Mouse (Mus musculus) testis, postnatal 14 days (tissue): ENCODE results near the gene Ankrd11.

Experiments
- DNase-seq: peaks from one replicate; pipeline ENCODE4 v3.0.0; 2021; ENCODE audit warnings: low spot score

Gene Ankrd11

DNA sequence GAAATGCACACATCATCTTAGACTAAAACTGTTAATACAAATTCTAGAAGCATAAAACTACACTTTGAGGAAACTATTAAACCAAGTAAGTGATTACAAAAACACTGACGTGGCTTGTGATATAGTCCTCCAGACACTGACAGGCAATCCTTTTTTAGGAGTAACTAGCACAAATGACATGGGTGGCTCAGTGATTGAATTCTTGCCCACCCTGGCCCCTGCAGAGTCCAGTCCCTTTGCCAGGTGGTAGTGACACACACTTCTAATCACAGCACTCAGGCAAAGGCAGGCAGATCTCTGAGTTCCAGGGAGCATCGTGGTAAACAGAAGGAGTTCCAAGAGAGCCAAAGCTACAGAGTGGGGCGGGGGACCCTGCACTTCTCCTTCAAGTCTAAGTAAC is 36.7 kb downstream of the Ankrd11 start:
- DNase-seq, result no peak

DNA sequence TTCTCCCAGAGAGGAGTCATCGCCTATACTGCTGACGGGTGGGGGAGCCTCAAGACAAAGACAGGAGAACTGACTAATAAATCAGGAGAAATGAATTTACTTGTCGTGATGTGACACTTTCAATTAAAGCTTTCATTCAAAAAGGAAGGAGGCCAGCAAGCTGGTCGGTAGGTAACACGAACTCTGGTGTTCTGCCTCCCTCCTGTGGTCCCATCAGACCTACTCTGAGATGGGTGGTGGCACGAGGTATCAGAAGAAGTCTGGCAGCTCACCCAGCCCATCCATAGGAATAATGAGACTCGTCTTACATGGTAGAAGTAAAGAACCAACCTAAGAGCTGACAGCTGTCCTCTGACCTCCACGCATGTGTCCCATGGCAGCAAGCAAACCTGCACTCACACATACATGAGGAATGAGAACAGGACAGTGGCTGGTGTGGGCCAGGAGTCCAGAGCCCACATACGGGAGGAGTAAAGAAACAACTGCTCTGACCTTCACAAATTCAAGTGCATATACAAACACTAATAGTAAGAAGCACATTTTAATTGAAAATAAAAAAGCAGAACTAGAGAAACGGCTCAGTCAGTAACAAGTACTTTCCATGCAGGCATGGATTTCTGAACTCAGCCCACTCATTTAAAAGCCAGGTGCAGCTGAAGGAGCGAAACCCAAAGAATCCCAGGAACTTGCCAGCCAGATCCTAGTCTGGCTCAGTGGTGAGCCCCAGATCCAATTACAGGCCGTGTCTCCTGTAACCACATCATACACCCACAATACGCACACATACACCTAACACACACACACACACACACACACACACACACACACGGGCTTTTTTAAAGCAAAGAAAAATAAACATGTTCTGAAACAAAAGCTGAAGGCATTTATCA is 37.8 kb downstream of the Ankrd11 start:
- no peak for DNase-seq

DNA sequence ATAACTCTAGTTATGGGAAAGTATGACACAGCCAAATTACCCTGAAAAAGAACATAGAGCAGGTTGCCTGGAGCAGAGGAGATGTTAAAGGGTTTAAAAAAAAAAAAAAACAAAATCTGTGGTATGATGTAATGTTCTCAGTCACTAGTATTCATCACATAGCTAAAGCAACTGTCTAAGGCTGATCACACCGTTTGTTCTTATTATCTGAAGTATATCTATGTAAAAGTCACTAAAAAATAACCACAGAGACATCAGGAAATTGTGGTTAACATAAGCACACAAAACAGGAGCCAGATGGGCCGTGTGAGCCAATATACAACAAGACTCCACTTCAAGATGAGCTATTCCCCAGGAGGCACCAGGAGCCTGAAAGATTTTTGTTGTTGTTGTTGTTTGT is 41.8 kb downstream of the Ankrd11 start:
- DNase-seq, result no peak

DNA sequence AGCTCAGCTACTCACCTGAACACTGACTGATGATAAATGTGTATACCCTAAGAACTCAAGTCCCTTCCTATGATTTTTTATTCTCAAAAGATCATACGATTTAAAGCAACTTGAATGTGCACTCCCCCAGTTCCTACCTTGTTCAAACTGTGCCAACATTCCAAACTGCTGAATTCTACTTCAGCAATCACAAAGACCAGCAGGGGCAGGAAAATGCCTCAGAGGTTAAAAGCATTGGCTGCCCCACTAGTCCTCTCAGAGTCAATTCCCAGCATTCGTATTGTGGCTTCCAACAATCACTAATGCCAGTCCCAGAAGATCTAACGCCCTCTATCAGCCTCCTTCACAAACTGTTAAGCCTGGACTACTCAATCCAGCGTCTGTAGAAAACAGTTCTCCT is 44.1 kb downstream of the Ankrd11 start:
- DNase-seq, result no peak

DNA sequence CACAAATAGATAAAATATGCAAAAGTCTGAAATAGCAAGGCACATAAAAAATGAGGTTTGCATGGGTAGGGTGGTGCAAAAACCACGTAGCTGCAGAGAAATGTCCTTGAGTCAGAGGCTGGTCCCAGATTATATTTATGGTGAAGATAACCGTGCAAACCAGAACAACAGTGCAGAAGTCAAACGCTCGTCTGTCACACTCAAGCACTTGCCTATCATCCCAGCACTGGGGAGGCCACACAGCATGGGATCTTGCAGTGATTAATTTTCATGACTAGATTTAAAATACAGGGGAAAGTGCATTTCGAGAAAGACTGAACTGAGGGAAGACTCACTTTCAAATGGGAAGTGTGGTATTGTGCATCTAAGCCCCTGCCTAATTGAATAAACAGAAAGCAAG is 48.3 kb downstream of the Ankrd11 start:
- no peak for DNase-seq

DNA sequence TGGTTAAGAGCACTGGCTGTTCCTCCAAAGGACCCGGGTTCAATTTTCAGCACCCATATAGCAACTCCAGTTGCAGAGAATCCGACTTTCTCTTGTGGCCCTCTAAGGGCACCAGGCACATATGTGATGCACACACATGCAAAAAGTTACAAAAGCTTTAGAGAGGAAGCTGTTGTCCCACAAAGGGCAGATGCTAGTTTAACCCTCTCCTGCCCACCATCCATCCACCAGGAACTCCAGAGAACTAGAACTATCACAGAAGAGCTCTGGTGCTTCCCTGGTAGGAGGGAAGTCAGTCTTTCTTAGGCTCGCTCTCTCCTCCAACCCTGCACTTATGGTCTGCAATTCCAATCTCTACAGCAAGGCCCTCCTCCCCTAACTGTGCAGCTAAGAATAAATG is 49.0 kb downstream of the Ankrd11 start:
- DNase-seq, result no peak

DNA sequence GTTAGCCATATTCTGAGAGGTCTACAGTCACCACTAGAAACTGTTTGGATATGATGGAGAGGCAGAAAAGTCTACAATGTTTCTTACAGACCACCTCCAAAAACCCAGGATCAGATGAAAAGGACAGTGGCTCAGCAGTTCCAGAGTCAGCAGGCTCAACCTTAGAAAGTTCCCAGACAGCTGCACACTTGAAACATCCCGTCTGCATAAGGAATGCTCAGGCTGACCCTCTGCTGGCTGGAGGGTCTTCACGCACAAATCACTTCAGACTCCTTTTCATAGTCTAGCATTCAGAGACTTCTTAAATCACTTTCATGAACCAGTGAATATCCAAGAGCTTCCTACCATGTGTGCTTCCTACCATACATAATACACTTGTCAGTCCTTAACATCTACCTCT is 49.8 kb downstream of the Ankrd11 start:
- DNase-seq, result no peak

DNA sequence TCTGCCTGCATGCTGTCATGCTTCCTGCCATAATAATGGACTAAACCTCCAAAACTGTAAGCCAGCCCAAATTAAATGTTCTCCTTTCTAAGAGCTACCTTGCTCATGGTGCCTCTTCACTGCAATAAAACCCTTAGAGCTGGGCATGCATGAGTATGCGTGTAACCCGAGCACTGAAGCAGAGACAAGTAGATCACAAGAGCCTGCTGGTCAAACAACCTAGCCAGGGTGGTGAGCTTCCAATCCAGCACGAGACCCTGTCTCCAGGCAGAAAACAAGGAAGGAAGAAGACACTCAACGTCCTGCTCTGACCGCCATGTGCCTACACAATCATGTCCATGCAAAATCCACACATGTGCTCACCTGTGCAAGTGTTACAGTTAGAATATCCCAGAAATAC is 50.7 kb downstream of the Ankrd11 start:
- no peak for DNase-seq

DNA sequence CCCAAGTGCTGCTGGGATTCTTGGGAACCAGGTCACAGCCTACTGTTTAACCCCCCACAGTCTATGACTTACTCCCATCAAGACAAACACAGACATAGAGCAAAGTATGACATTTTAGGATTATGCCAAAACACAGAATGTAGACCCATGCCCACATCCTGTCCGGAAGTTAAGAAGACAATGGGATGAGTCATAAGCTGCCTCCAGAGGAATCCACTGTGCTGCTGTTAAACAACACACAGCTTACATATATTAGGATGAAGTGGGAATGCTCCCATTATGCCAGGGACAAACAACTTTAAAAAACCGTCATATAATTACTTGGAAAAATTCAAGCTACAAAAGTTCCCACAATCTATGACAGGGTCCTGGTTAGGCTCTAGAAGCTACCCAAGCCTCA is 52.1 kb downstream of the Ankrd11 start:
- no peak for DNase-seq

DNA sequence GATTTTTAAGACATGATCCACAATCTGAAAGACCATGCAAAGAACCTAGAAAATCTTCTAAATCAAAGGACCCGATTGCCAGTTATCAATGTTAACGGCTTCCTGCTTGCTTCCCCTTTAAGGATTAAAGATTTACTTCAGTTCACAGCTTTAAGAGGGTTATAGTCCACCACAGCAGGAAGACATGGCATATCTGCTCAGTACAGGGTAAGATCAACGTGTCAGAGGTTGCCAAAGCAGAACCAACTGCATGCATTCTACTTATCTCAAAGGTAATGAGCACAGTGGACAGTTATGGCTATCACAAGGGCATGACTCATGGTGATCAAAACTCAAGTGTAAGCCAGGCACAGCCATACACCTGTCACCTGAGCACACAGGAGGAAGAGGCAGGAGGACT is 53.1 kb downstream of the Ankrd11 start:
- no peak for DNase-seq

DNA sequence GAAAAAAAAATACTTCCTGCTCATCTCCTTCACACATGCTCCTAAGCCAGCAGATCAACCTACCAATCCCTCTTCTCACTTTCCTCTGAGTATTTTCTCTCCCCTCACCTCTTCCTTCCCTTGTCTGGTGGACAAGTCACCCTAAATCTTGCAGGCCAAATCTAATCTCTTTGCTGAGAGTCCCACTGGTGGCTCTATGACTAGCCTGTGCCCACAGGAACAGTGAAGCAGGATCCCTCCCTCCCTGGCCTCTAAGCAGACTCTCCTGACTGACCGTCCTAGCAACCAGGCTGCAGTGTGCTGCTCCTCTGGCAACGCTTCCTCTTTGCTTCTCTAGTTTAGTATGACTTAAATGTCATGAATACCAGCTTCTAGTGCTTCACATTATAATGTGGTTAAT is 54.8 kb downstream of the Ankrd11 start:
- DNase-seq, result no peak

DNA sequence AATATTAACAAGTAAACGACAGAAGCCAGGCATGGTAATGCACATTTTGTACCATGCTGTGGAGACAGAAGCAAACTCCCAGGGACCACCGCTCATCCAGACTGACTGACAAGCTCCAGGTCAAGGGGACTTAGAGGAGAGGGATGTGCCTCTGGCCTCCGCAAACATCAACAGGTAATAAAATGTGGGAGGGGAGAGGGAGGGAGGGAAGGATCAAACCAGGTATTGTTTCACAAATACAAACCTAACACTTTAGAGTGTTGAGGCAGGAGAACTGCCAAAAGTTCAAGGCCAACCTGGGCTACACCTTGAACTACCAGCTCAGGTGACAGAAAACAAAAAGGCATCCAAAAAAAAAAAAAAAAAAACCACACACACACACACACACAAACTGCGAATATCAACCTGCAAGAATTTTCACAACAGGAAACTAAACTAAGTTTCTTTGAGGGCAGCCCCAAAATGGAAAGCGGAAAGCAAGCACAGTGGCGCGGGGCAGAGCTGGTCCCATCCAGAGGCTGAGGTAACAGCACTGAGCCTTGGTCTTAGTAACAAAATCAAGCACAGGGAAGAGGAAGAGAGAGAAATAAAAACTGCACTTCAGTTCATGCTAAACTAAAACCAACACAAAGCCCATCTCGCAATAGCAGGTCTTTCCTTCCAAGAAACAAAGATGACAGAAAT is 55.4 kb downstream of the Ankrd11 start:
- DNase-seq, result no peak

DNA sequence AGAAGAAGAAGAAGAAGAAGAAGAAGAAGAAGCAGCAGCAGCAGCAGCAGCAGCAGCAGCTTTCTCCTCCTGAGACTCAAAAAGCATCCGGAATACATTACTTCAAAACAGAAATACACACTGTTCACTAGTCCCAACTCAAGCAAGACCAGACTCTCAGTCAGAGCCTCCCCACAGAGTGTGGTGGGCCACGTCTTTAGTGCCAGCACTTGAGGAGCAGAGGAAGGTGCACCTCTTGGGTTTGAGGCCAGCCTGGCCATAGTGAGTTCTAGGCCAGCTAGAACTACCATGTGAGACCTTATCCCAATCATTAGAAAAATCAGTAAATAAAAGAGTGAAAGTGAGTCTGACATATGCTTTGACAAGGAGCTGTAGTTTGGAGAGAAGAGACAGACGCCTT is 57.9 kb downstream of the Ankrd11 start:
- DNase-seq, result no peak

DNA sequence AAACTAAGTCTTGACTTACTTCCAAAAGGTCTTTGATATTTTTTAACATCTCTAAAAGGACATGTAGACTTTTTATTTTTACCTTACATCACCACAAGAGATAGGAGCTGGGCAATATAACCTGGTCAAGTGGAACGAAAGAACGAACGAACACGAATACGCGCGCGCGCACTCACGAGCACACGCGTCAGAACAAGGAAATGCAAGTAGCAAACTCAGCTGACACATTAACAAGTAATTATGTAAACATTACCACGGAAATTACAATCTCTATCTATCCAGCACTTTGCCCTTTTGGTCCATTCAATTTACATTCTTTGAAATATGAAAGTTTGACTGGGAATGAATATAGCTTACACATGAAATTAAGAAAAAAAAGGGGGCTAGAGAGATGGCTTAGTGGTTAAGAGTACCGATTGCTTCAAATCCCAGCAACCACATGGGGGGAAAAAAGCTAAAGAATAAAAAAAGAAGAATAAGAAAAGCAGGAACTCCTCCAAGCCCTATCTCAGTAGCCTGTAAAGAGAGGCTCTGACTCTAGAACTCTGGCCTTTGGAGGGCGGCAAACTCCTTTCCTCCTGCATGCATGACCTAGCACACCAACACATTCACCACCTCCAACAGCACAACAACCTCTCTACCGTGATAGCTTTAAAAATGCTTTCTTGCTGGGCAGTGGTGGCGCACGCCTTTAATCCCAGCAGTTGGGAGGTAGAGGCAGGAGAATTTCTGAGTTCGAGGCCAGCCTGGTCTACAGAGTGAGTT is 58.7 kb downstream of the Ankrd11 start:
- no peak for DNase-seq

DNA sequence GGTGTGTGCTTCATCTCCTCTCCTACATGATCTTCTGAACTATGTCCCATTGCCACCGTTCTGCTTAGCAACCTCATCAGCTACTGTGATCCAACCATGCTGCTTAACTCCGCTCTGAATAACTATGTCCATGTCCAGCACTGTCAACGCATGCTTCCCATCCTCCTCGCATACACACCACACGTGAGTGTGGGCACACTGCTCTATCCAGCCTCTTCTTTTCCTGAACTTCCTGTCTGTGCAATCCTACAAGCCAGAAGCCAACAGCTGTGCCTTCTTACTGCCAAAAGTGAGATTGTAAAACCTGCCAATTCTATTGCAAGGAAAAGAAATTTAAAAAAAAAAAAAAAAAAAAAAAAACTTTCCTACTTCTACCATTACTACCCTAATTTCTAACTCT is 60.4 kb downstream of the Ankrd11 start:
- DNase-seq, result no peak

DNA sequence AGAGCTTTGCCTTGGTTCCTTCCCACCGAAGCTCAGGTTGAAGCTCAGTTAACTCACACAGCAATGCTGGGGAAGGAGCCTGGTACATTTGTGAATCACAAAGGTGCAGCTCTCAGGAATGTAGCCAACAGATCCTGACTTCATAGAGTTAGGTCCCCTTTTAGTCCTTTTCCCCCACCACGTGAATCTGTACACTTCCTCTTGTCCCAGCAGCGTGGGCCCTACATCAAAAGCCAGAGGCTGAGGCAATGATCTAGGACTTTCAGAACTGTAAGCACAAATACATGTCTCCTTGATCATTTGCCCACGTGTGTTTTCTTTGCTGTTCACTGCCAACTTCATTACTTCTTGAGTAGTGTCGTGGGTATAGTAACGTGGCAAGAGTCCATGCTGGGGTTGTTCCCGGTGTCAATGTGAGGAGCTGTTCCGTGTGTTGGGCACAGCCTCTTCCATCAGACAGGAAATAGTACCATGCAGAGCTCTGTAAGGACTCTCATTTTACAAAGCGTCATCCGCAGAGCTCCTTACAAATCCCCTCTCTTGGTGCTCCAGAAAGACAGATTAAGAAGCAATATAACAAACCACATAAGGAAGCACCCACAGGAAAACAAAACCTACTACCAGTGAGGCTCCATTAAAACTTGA is 62.1 kb downstream of the Ankrd11 start:
- no peak for DNase-seq

DNA sequence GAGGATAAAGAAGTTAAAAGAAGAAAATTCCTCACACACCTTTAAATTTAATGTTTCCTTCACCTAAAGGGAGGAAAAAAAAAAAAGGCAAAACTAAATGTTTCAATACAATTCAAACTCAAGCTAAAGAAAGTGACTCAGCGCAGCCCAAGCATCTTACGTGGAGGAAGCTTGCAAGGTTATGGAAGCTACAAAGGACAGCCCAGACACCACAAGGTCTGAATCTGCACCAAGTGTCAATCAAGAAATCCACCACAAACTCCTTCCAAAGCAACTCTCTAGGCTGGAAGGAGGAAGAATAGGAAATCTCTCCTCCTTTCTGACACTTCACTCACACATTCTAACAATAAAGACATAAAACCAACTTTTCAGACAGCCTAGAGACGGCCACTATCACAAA is 62.7 kb downstream of the Ankrd11 start:
- no peak for DNase-seq

DNA sequence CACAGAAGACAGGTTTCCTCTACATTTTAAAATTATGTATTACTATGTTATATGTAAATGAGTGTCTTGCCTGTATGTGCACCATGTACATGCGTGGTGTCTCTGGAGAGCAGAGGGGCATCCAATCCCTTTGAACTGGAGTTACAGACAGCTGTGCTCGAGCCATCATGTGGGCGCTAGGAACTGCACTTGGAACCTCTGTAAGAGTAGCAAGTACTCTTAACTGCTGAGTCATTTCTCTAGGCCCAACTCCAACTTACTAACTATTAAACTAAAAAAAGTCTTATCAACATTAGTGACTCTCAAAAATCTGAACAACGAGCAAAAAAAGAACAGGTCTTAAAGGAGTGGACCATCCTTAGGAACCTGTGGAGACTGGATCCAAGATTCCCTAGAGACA is 66.0 kb downstream of the Ankrd11 start:
- DNase-seq, result no peak

DNA sequence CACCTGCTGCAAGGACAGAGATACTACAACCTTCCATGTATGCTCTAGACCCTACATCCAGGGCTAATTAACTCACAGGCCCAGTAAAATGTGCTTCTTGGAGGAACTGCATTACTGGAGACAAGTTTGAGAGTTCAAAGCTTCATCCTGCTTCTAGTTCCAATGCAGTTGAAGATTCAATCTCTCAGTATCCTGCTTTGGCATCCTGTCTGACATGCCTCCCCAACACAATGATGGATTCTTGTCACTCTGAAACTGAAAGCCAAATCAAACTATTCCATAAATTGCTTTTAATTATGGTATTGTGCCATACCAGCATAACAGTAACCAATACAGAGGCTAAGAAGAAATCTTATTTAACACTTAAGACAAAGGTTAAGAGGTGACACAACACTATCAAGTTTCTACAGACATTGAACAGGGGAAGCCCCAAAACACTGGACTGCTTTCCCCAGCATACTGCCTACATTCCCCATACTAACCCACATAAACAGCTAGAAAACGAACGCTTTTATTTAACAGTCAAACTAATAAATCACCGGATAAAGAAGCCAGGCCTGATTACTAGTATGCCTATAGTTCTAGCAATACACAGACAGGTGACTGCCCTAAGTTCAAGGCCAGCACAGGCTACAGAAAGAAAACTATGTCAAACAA is 72.0 kb downstream of the Ankrd11 start:
- no peak for DNase-seq

DNA sequence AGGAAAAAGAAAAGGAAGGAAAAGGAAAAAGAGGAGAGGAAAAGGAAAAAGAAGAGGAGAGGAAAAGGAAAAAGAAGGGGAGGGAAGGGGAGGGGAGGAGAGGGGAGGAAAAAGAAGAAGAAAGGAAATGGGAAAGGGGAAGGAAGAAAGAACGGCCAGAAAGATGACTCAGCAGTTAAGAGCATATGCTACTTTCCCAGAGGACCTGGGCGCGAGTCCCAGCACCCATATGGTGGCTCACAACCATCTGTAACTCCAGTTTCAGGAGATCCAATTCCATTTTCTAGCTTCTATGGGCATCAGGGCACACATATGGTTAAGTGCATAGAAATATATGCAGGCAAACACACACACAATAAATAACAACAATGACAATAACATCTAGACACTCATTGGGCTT is 73.9 kb downstream of the Ankrd11 start:
- DNase-seq, result no peak

DNA sequence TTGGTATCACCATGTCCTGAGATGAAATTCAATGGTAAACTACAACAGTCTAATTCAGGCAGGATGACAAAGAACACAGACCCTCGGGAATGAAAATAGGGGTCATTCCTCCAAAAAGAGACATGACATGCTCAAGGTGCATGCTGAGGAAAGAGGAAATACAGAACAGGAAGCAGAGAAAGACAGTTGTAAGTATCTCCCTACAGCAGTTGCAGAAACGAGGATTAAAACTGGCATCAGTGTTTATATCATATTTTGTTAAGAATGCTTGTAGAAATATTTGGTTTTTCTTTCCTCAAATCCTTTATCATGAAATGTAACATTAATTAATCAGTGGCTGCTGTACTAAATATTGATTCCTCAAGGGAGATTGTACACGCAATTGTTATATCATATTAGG is 75.4 kb downstream of the Ankrd11 start:
- no peak for DNase-seq

DNA sequence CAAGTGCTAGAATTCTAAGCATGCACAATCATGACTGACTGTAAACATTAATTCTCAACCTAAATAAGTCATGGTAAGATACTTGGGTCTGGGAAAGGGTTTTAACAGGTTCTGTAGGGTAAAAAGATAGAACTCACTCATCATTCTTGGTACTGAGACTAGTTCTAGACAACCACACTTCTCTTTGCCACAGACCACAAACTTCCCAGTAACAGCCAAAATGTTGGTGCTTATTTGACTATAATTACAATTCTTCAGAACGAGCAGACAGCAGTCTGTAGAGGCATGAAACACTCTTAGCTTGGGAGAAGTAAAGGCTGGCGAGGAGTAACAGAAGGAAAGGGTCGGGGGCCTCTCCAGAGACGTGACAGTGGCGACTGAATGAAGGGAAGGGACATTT is 80.0 kb downstream of the Ankrd11 start:
- DNase-seq, result no peak
